Mouse (Mus musculus): ENCODE data around the gene Sec24c. TPM values are rescaled to one million over a fixed set of nuclear protein-coding genes. Genes with fewer than 3 reads are reported as not detected.

Sec24c gene
- total and polyA plus RNA-seq, 3 experiments = 98.2 to 133 (median 106) TPM

- H3K4me3 ChIP-seq = peak within 1 kb of the TSS; percentile 51
- H3K27me3 ChIP-seq (ENCODE audit: control insufficient read depth, insufficient read depth, low read length) = no peaks in the 10 kb centered on the region
- peak within 1 kb of the TSS; percentile 96 for H3K27ac ChIP-seq
- 46% methylated on average over 8 of the region's 8 CpGs for WGBS
- peak; percentile 66 to 79 for DNase-seq
- H3K4me1 ChIP-seq (ENCODE audit: control insufficient read depth, insufficient read depth, low read length) = no peaks in the 10 kb centered on the region
- H3K79me2 ChIP-seq (replicated peaks; ENCODE audit: control insufficient read depth, insufficient read depth, low read length) = no peaks in the 10 kb centered on the region
- intact Hi-C loops (cut with DNase I) = no loop called here
- H3K9ac ChIP-seq (ENCODE audit: low read depth, low read length) = peak within 1 kb of the TSS; percentile 90
- peaks cover 1% of the 10 kb centered on the region; the same call in 1 of the 2 replicates for H3K36me3 ChIP-seq (ENCODE audit: control insufficient read depth, insufficient read depth, low read length)
- TF ChIP-seq EP300 (IDR thresholded peaks at IDR 0.05; ENCODE audit: insufficient read depth, low read depth, low read length) = 0 out of 2 replicates have a peak, but pooled peaks have one; percentile 72
- no peak for TF ChIP-seq CTCF (IDR thresholded peaks at IDR 0.05)
- TF ChIP-seq POLR2A (IDR thresholded peaks at IDR 0.05; ENCODE audit: insufficient read depth, low read depth, low read length) = peak; percentile 88
Measured at GRCm38 (mm10) chr14:20668154-20668810, 5.8 kb upstream of the Sec24c start, which contains the start of gene Synpo2l. Gene Synpo2l, minus strand, starts transcription at chr14:20668354.

DNA sequence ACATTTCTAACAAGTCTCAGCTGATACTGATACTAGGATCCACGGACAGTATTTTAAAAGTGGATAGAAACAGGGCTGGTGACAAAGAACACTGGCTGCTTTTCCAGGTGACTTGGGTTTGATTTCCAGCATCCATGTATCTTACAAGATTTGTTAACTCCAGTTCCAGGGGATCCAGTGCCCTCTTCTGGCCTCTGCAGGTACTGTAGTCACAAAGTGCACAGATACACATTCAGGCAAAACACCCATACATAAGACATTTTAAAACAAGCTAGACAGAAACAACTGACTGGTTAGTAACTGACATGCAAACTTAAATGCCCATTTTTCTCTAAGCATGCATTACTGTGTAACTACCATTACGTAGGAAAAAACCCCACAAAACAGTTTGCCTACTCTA is 1.1 kb upstream of the Sec24c start:
- peak; percentile 71 for TF ChIP-seq CTCF (IDR thresholded peaks at IDR 0.05)
- TF ChIP-seq POLR2A (IDR thresholded peaks at IDR 0.05; ENCODE audit: insufficient read depth, low read depth, low read length) = no peak
- TF ChIP-seq EP300 (IDR thresholded peaks at IDR 0.05; ENCODE audit: insufficient read depth, low read depth, low read length) = no peak
- H3K4me3 ChIP-seq = peak overlapping the region; percentile 95; the same call in 1 of the 2 replicates
- H3K9ac ChIP-seq (ENCODE audit: low read depth, low read length) = no peak overlapping the region
- intact Hi-C loops (cut with DNase I) = no loop called here
- peak overlapping the region; percentile 96 for H3K27ac ChIP-seq
- DNase-seq = no peak
- H3K4me1 ChIP-seq (ENCODE audit: control insufficient read depth, insufficient read depth, low read length) = peaks cover 8% of the 10 kb centered on the region
- H3K79me2 ChIP-seq (replicated peaks; ENCODE audit: control insufficient read depth, insufficient read depth, low read length) = peaks cover 5% of the 10 kb centered on the region
- no peaks in the 10 kb centered on the region for H3K27me3 ChIP-seq (ENCODE audit: control insufficient read depth, insufficient read depth, low read length)
- 94% methylated on average over 2 of the region's 2 CpGs for WGBS
- peaks cover 19% of the 10 kb centered on the region for H3K36me3 ChIP-seq (ENCODE audit: control insufficient read depth, insufficient read depth, low read length)

- H3K27me3 ChIP-seq (ENCODE audit: control insufficient read depth, insufficient read depth, low read length) = no peaks in the 10 kb centered on the region
- H3K27ac ChIP-seq = peak overlapping the region; percentile 96
- peak overlapping the region; percentile 53 for H3K9ac ChIP-seq (ENCODE audit: low read depth, low read length)
- H3K4me1 ChIP-seq (ENCODE audit: control insufficient read depth, insufficient read depth, low read length) = peaks cover 8% of the 10 kb centered on the region
- peak; percentile 60 to 65 for DNase-seq
- peak overlapping the region; percentile 95 for H3K4me3 ChIP-seq
- no peak for TF ChIP-seq POLR2A (IDR thresholded peaks at IDR 0.05; ENCODE audit: insufficient read depth, low read depth, low read length)
- no peak for TF ChIP-seq CTCF (IDR thresholded peaks at IDR 0.05)
- no peak; the same call in 1 of the 2 replicates for TF ChIP-seq EP300 (IDR thresholded peaks at IDR 0.05; ENCODE audit: insufficient read depth, low read depth, low read length)
- 9% methylated on average over 13 of the region's 13 CpGs for WGBS
- peaks cover 5% of the 10 kb centered on the region for H3K79me2 ChIP-seq (replicated peaks; ENCODE audit: control insufficient read depth, insufficient read depth, low read length)
- intact Hi-C loops (cut with DNase I) = loop anchor here (2.0 kb wide), 2 partner anchors 21 to 29 kb away; partner anchors contain the start of genes Chchd1 and Fut11
- peaks cover 19% of the 10 kb centered on the region for H3K36me3 ChIP-seq (ENCODE audit: control insufficient read depth, insufficient read depth, low read length)
Measured at GRCm38 (mm10) chr14:20673735-20674063, 409 bp upstream of the Sec24c start.

GRCm38 (mm10) chr14:20677906-20678305 is 3.8 kb downstream of the Sec24c start:
- 79% methylated on average over 4 of the region's 4 CpGs for WGBS
- Histone ChIP-seq H3K4me1 (ENCODE audit: control insufficient read depth, insufficient read depth, low read length) (peaks cover 11% of the 10 kb centered on the region), H3K27me3 (ENCODE audit: control insufficient read depth, insufficient read depth, low read length) (no peaks in the 10 kb centered on the region), H3K79me2 (replicated peaks; ENCODE audit: control insufficient read depth, insufficient read depth, low read length) (peaks cover 7% of the 10 kb centered on the region), H3K27ac (no peak overlapping the region), H3K36me3 (ENCODE audit: control insufficient read depth, insufficient read depth, low read length) (peaks cover 31% of the 10 kb centered on the region), H3K9ac (ENCODE audit: low read depth, low read length) (no peak overlapping the region), H3K4me3 (no peak overlapping the region)
- no peak for TF ChIP-seq POLR2A (IDR thresholded peaks at IDR 0.05; ENCODE audit: insufficient read depth, low read depth, low read length)
- TF ChIP-seq CTCF (IDR thresholded peaks at IDR 0.05) = no peak
- intact Hi-C loops (cut with DNase I) = no loop called here
- DNase-seq = no peak

DNA sequence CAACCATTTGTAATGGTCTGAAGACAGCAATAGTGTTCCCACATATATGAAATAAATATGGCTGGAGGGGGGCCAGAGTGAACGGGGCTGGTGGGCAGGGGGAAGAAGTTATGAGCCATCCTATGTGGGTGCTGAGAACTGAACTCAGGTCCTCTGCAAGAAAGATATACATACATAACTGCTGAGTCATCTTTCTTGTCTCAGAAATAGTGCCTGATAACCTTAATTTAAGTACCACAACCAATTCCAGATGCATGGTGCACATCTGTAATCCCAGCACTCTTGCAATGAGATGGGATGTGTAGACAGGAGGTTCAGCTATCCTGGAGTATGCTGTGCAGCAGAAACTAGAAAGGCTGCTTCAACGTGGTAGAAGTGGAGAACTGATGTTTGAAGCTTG is 7.6 kb downstream of the Sec24c start:
- Histone ChIP-seq H3K27me3 (ENCODE audit: control insufficient read depth, insufficient read depth, low read length) (no peaks in the 10 kb centered on the region), H3K27ac (no peak overlapping the region; the same call in 1 of the 2 replicates), H3K9ac (ENCODE audit: low read depth, low read length) (no peak overlapping the region), H3K4me3 (no peak overlapping the region), H3K79me2 (replicated peaks; ENCODE audit: control insufficient read depth, insufficient read depth, low read length) (0 out of 2 replicates have a peak, but pooled peaks cover 2% of the 10 kb centered on the region), H3K36me3 (ENCODE audit: control insufficient read depth, insufficient read depth, low read length) (peaks cover 15% of the 10 kb centered on the region), H3K4me1 (ENCODE audit: control insufficient read depth, insufficient read depth, low read length) (peaks cover 4% of the 10 kb centered on the region; the same call in 1 of the 2 replicates)
- TF ChIP-seq POLR2A (IDR thresholded peaks at IDR 0.05; ENCODE audit: insufficient read depth, low read depth, low read length) (no peak), CTCF (IDR thresholded peaks at IDR 0.05) (no peak), EP300 (IDR thresholded peaks at IDR 0.05; ENCODE audit: insufficient read depth, low read depth, low read length) (no peak)
- intact Hi-C loops (cut with DNase I) = no loop called here
- WGBS = 83% methylated on average over 2 of the region's 2 CpGs
- DNase-seq = no peak

- peak in 1 of 2 experiments; percentile 59 for DNase-seq
- WGBS = 12% methylated on average over 3 of the region's 3 CpGs
- Histone ChIP-seq H3K27me3 (ENCODE audit: control insufficient read depth, insufficient read depth, low read length) (no peaks in the 10 kb centered on the region), H3K9ac (ENCODE audit: low read depth, low read length) (no peak overlapping the region), H3K27ac (peak overlapping the region; percentile 36; the same call in 1 of the 2 replicates), H3K79me2 (replicated peaks; ENCODE audit: control insufficient read depth, insufficient read depth, low read length) (0 out of 2 replicates have a peak, but pooled peaks cover 2% of the 10 kb centered on the region), H3K36me3 (ENCODE audit: control insufficient read depth, insufficient read depth, low read length) (peaks cover 12% of the 10 kb centered on the region), H3K4me3 (no peak overlapping the region), H3K4me1 (ENCODE audit: control insufficient read depth, insufficient read depth, low read length) (peaks cover 4% of the 10 kb centered on the region; the same call in 1 of the 2 replicates)
- no peak for TF ChIP-seq CTCF (IDR thresholded peaks at IDR 0.05)
- no peak for TF ChIP-seq POLR2A (IDR thresholded peaks at IDR 0.05; ENCODE audit: insufficient read depth, low read depth, low read length)
- TF ChIP-seq EP300 (IDR thresholded peaks at IDR 0.05; ENCODE audit: insufficient read depth, low read depth, low read length) = no peak
- intact Hi-C loops (cut with DNase I) = no loop called here
Measured at GRCm38 (mm10) chr14:20682498-20682897, 8.4 kb downstream of the Sec24c start.
